Mouse (Mus musculus): ENCODE data around the gene Olfr344. TPM values are rescaled to one million over a fixed set of nuclear protein-coding genes. Genes with fewer than 3 reads are reported as not detected.

Gene Olfr344
- not detected in 2 replicates for polyA plus RNA-seq (2012; rRNA removed)

GRCm38 (mm10) chr2:36566362-36566761, at the start of gene Olfr344:
Olfr344 (plus strand) TSS chr2:36566662.
- Histone ChIP-seq H3K4me3 (ENCODE audit: control insufficient read depth, low read depth, low read length) (no peak within 1 kb of the TSS), H3K36me3 (ENCODE audit: control insufficient read depth, insufficient read depth, low read length) (no peaks in the 10 kb centered on the region), H3K27me3 (ENCODE audit: control insufficient read depth, insufficient read depth, low read length) (no peaks in the 10 kb centered on the region), H3K27ac (ENCODE audit: control insufficient read depth, insufficient read depth, low read depth, low read length) (no peak within 1 kb of the TSS), H3K4me1 (ENCODE audit: control insufficient read depth, insufficient read depth, low read length) (no peaks in the 10 kb centered on the region)
- no peak for TF ChIP-seq CTCF (IDR thresholded peaks at IDR 0.05; ENCODE audit: control insufficient read depth, insufficient read depth, insufficient replicate concordance, low read depth, low read length)
- no peak for TF ChIP-seq POLR2A (IDR thresholded peaks at IDR 0.05; ENCODE audit: control insufficient read depth, low read depth, low read length)

GRCm38 (mm10) chr2:36524698-36525097, 41.8 kb upstream of the Olfr344 start, which contains the start of gene Olfr342:
Olfr342 (plus strand) TSS chr2:36524998.
- TF ChIP-seq POLR2A (IDR thresholded peaks at IDR 0.05; ENCODE audit: control insufficient read depth, low read depth, low read length) (no peak), CTCF (IDR thresholded peaks at IDR 0.05; ENCODE audit: control insufficient read depth, insufficient read depth, insufficient replicate concordance, low read depth, low read length) (no peak)
- H3K27me3 ChIP-seq (ENCODE audit: control insufficient read depth, insufficient read depth, low read length) = no peaks in the 10 kb centered on the region
- H3K4me3 ChIP-seq (ENCODE audit: control insufficient read depth, low read depth, low read length) = no peak within 1 kb of the TSS

GRCm38 (mm10) chr2:36565156-36565555, 1.3 kb upstream of the Olfr344 start:
- Histone ChIP-seq H3K4me1 (ENCODE audit: control insufficient read depth, insufficient read depth, low read length) (no peaks in the 10 kb centered on the region), H3K4me3 (ENCODE audit: control insufficient read depth, low read depth, low read length) (no peak overlapping the region), H3K27me3 (ENCODE audit: control insufficient read depth, insufficient read depth, low read length) (no peaks in the 10 kb centered on the region), H3K36me3 (ENCODE audit: control insufficient read depth, insufficient read depth, low read length) (no peaks in the 10 kb centered on the region), H3K27ac (ENCODE audit: control insufficient read depth, insufficient read depth, low read depth, low read length) (no peak overlapping the region)
- TF ChIP-seq CTCF (IDR thresholded peaks at IDR 0.05; ENCODE audit: control insufficient read depth, insufficient read depth, insufficient replicate concordance, low read depth, low read length) = no peak
- TF ChIP-seq POLR2A (IDR thresholded peaks at IDR 0.05; ENCODE audit: control insufficient read depth, low read depth, low read length) = no peak

More at GRCm38 (mm10) chr2:36524698-36525097, 41.8 kb upstream of the Olfr344 start, which contains the start of gene Olfr342:
- H3K27ac ChIP-seq (ENCODE audit: control insufficient read depth, insufficient read depth, low read depth, low read length) = no peak within 1 kb of the TSS
- H3K36me3 ChIP-seq (ENCODE audit: control insufficient read depth, insufficient read depth, low read length) = no peaks in the 10 kb centered on the region
- H3K4me1 ChIP-seq (ENCODE audit: control insufficient read depth, insufficient read depth, low read length) = no peaks in the 10 kb centered on the region

- Histone ChIP-seq H3K4me3 (ENCODE audit: control insufficient read depth, low read depth, low read length) (no peak overlapping the region), H3K36me3 (ENCODE audit: control insufficient read depth, insufficient read depth, low read length) (no peaks in the 10 kb centered on the region), H3K27ac (ENCODE audit: control insufficient read depth, insufficient read depth, low read depth, low read length) (no peak overlapping the region), H3K4me1 (ENCODE audit: control insufficient read depth, insufficient read depth, low read length) (no peaks in the 10 kb centered on the region), H3K27me3 (ENCODE audit: control insufficient read depth, insufficient read depth, low read length) (no peaks in the 10 kb centered on the region)
- TF ChIP-seq POLR2A (IDR thresholded peaks at IDR 0.05; ENCODE audit: control insufficient read depth, low read depth, low read length) = no peak
- no peak for TF ChIP-seq CTCF (IDR thresholded peaks at IDR 0.05; ENCODE audit: control insufficient read depth, insufficient read depth, insufficient replicate concordance, low read depth, low read length)
Observed at GRCm38 (mm10) chr2:36567022-36567421, 560 bp downstream of the Olfr344 start.

- TF ChIP-seq POLR2A (IDR thresholded peaks at IDR 0.05; ENCODE audit: control insufficient read depth, low read depth, low read length) (no peak), CTCF (IDR thresholded peaks at IDR 0.05; ENCODE audit: control insufficient read depth, insufficient read depth, insufficient replicate concordance, low read depth, low read length) (no peak)
- H3K4me1 ChIP-seq (ENCODE audit: control insufficient read depth, insufficient read depth, low read length) = no peaks in the 10 kb centered on the region
- H3K36me3 ChIP-seq (ENCODE audit: control insufficient read depth, insufficient read depth, low read length) = no peaks in the 10 kb centered on the region
- no peaks in the 10 kb centered on the region for H3K27me3 ChIP-seq (ENCODE audit: control insufficient read depth, insufficient read depth, low read length)
- no peak overlapping the region for H3K27ac ChIP-seq (ENCODE audit: control insufficient read depth, insufficient read depth, low read depth, low read length)
- no peak overlapping the region for H3K4me3 ChIP-seq (ENCODE audit: control insufficient read depth, low read depth, low read length)
Observed at GRCm38 (mm10) chr2:36567845-36568244, 1.4 kb downstream of the Olfr344 start.

Other genes starting within 250 kb of the Olfr344 start
- gene Olfr338, start 193.1 kb upstream of the Olfr344 start, polyA plus RNA-seq (2012; rRNA removed) = not detected in 2 replicates
- not detected in 2 replicates for gene Olfr339, start 147.7 kb upstream of the Olfr344 start, polyA plus RNA-seq (2012; rRNA removed)
- not detected in 2 replicates for gene Olfr340, start 114.1 kb upstream of the Olfr344 start, polyA plus RNA-seq (2012; rRNA removed)
- gene Olfr341, start 84.2 kb upstream of the Olfr344 start, polyA plus RNA-seq (2012; rRNA removed) = not detected in 2 replicates
- gene Olfr342, start 41.7 kb upstream of the Olfr344 start, polyA plus RNA-seq (2012; rRNA removed) = not detected in 2 replicates
- gene Olfr345, start 73.4 kb downstream of the Olfr344 start, polyA plus RNA-seq (2012; rRNA removed) = not detected in 2 replicates
- not detected in 2 replicates for gene Olfr346, start 119.1 kb downstream of the Olfr344 start, polyA plus RNA-seq (2012; rRNA removed)
- not detected in 2 replicates for gene Olfr347, start 165.2 kb downstream of the Olfr344 start, polyA plus RNA-seq (2012; rRNA removed)
- not detected in 2 replicates for gene Olfr348, start 217.6 kb downstream of the Olfr344 start, polyA plus RNA-seq (2012; rRNA removed)
- gene Olfr50, start 223.9 kb downstream of the Olfr344 start, polyA plus RNA-seq (2012; rRNA removed) = not detected in 2 replicates